Mouse (Mus musculus) natural killer cell, adult 2 months (primary cell): ENCODE measurements around the gene Csf2rb.
"Not testable (repeated sequence)": the region's sequence is repeated elsewhere in the genome, so short reads cannot be mapped to it uniquely, and the experiment has no call there.

Experiments
- DNase-seq, 2 experiments: peaks; one replicate each; pipeline ENCODE4 v3.0.0; 2022; ENCODE audit warnings: low spot score in 2 of 2

Csf2rb gene

GRCm38 (mm10) chr15:78325671-78326339 is at the start of gene Csf2rb:
Gene Csf2rb, plus strand, starts transcription at chr15:78325752.
- peak in 1 of 2 experiments; percentile 30 for DNase-seq

GRCm38 (mm10) chr15:78278308-78278707 is 47.2 kb upstream of the Csf2rb start:
- no peak for DNase-seq

GRCm38 (mm10) chr15:78287941-78288340 is 37.6 kb upstream of the Csf2rb start:
- DNase-seq: no peak

GRCm38 (mm10) chr15:78289775-78290174 is 35.8 kb upstream of the Csf2rb start:
- not testable (repeated sequence) for DNase-seq

- not testable (repeated sequence) for DNase-seq
These were observed 32.3 kb upstream of the Csf2rb start for GRCm38 (mm10) chr15:78293228-78293627.

- DNase-seq: no peak
These were observed 31.8 kb upstream of the Csf2rb start for GRCm38 (mm10) chr15:78293716-78294115.

GRCm38 (mm10) chr15:78298558-78298957 is 27.0 kb upstream of the Csf2rb start:
- DNase-seq: no peak

- DNase-seq: no peak
These were observed 25.9 kb upstream of the Csf2rb start for GRCm38 (mm10) chr15:78299641-78300040.

- DNase-seq: no peak
These were observed 24.8 kb upstream of the Csf2rb start for GRCm38 (mm10) chr15:78300773-78301172.

GRCm38 (mm10) chr15:78302718-78303117 is 22.8 kb upstream of the Csf2rb start:
- DNase-seq: no peak

- DNase-seq: no peak
These were observed 21.8 kb upstream of the Csf2rb start for GRCm38 (mm10) chr15:78303665-78304233.

GRCm38 (mm10) chr15:78305341-78305933 is 20.1 kb upstream of the Csf2rb start, which contains the start of gene Csf2rb2:
Gene Csf2rb2, minus strand, starts transcription at chr15:78305721.
- DNase-seq: no peak

- DNase-seq: no peak
These were observed 15.7 kb upstream of the Csf2rb start for GRCm38 (mm10) chr15:78309865-78310264.

GRCm38 (mm10) chr15:78310971-78311370 is 14.6 kb upstream of the Csf2rb start:
- no peak for DNase-seq

- not testable (repeated sequence) for DNase-seq
These were observed 12.9 kb upstream of the Csf2rb start for GRCm38 (mm10) chr15:78312421-78313233.

GRCm38 (mm10) chr15:78313659-78314058 is 11.9 kb upstream of the Csf2rb start:
- DNase-seq: not testable (repeated sequence)

- DNase-seq: not testable (repeated sequence)
These were observed 7.0 kb upstream of the Csf2rb start for GRCm38 (mm10) chr15:78318338-78319171.

- DNase-seq: peak in 1 of 2 experiments; percentile 30
These were observed 4.6 kb upstream of the Csf2rb start for GRCm38 (mm10) chr15:78320825-78321496.

- DNase-seq: no peak
These were observed 2.2 kb upstream of the Csf2rb start for GRCm38 (mm10) chr15:78323366-78323765.

GRCm38 (mm10) chr15:78324294-78324693 is 1.3 kb upstream of the Csf2rb start:
- DNase-seq: no peak

- DNase-seq: no peak
These were observed 1.2 kb downstream of the Csf2rb start for GRCm38 (mm10) chr15:78326747-78327146.
